Mouse (Mus musculus): ENCODE results near the gene Rora.

DNA sequence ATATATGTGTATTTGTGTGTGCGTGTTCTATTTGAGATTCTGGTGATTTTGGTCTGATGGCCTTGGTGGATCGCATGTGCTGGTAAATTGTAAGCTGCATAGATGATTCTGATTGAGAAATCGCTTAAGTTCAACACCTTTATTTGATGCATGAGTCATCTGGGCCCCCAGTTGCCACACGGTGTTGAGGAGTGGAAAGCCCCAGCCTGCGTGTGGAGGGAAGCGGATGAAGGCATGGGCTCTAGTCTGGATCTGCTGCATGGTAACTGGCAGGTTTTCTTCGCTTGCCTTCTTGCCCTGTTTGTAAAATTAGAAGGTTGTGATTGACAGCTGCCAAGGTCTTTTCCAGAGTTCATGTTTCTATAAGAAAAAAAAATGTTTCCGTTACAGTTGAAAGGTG, 646.7 kb downstream of the Rora start:
- TF ChIP-seq CTCF (conservative IDR thresholded peaks at IDR 0.05; ENCODE audit: low read length) (no peak), POU5F1 (IDR thresholded peaks at IDR 0.05; ENCODE audit: borderline replicate concordance, low read length) (no peak), NANOG (IDR thresholded peaks at IDR 0.05; ENCODE audit: borderline replicate concordance, low read length) (no peak)

Measured in E14TG2a.4 (cell line).